Mouse (Mus musculus) liver, embryonic 14.5 days (tissue): Measurements from ENCODE around the gene Intu. TPM values are rescaled to one million over a fixed set of nuclear protein-coding genes. Genes with fewer than 3 reads are reported as not detected.
A peak's percentile ranks its signal among the peaks of the same experiment; 100 is the strongest.

Experiments used
- ATAC-seq: fragments of 200-750 bp; cut with Nextera tagmentation; 2 replicates; pipeline ENCODE4 v1.8.0; 2017; ENCODE audit warnings: moderate number of reproducible peaks, mild to moderate bottlenecking, moderate library complexity; ENCODE audit not compliant: insufficient read depth
- DNase-seq, 3 experiments: peaks; one replicate each; pipeline ENCODE4 v3.0.0-alpha.2; 2012 to 2013; ENCODE audit warnings: low read depth in 3 of 3, low spot score in 3 of 3
- H3K27ac ChIP-seq: fragments of 300-500 bp; sonication (generic); 2 replicates; pipeline ENCODE4 v1.5.1; 2014; ENCODE audit warnings: moderate library complexity, mild to moderate bottlenecking, control low read depth, inconsistent platforms
- H3K27me3 ChIP-seq: fragments of 300-500 bp; sonication (generic); 2 replicates; pipeline ENCODE4 v1.6.1; 2014; ENCODE audit warnings: mild to moderate bottlenecking, low read length, moderate library complexity; ENCODE audit not compliant: control insufficient read depth, insufficient read depth
- H3K36me3 ChIP-seq: fragments of 300-500 bp; sonication (generic); replicated peaks from 2 replicates; pipeline ENCODE4 v1.6.1; 2014; ENCODE audit warnings: low read depth; ENCODE audit not compliant: control insufficient read depth, insufficient read depth
- H3K4me1 ChIP-seq, 2 experiments: fragments of 200-500 bp in 1 of 2; fragments of 300-500 bp in 1 of 2; sonication (generic) in 1 of 2; replicated peaks; 2 replicates each; pipeline ENCODE4 v1.6.1; 2012 to 2014; ENCODE audit warnings: antibody characterized with exemption in 1 of 2, inconsistent platforms in 1 of 2, low read length in 1 of 2; ENCODE audit not compliant: control insufficient read depth in 2 of 2, insufficient read depth in 2 of 2
- H3K4me2 ChIP-seq: fragments of 300-500 bp; sonication (generic); 2 replicates; pipeline ENCODE4 v1.6.1; 2014; ENCODE audit warnings: low read depth, mild to moderate bottlenecking, control low read depth, moderate library complexity
- H3K4me3 ChIP-seq, 2 experiments: fragments of 200-500 bp in 1 of 2; fragments of 300-500 bp in 1 of 2; sonication (generic) in 1 of 2; 2 replicates each; pipeline ENCODE4 v1.5.1; 2012 to 2014; ENCODE audit warnings: low read depth in 2 of 2, low read length in 2 of 2, mild to moderate bottlenecking in 2 of 2, control low read depth in 1 of 2, inconsistent platforms in 1 of 2, moderate library complexity in 1 of 2; ENCODE audit not compliant: insufficient read depth in 1 of 2
- H3K9ac ChIP-seq: fragments of 300-500 bp; sonication (generic); replicated peaks from 2 replicates; pipeline ENCODE4 v1.6.1; 2014; ENCODE audit warnings: mild to moderate bottlenecking, control low read depth, moderate library complexity
- H3K9me3 ChIP-seq: fragments of 300-500 bp; sonication (generic); 2 replicates; pipeline ENCODE4 v1.6.1; 2016; ENCODE audit warnings: low read length, mixed read lengths; ENCODE audit not compliant: control insufficient read depth
- CTCF ChIP-seq: IDR thresholded peaks from 2 replicates; pipeline ENCODE4 v1.5.1; 2016; ENCODE audit warnings: antibody characterized with exemption, low read depth, control low read depth
- EP300 ChIP-seq: IDR thresholded peaks from 2 replicates; pipeline ENCODE4 v1.6.1; 2016; ENCODE audit warnings: antibody characterized with exemption, low read depth
- WGBS: fragments of 180-500 bp; shearing (Covaris S2); extraction: QIAGEN DNeasy Blood & Tissue Kit; methylation state at CpG from one replicate; pipeline ENCODE4 v1.1.7; 2014; ENCODE audit not compliant: insufficient replicate concordance; 5-methylcytosine and 5-hydroxymethylcytosine counted together
- polyA plus RNA-seq, 2 experiments: library from polyadenylated mRNA; depleted of rRNA in 1 of 2; stranded (reverse) in 1 of 2; unstranded in 1 of 2; fragments of >200 nt; fragmentation: Nextera tagmentation in 1 of 2; extraction: Ambion mirVana in 1 of 2; gene quantifications; 2 replicates each; pipeline versions ENCODE4 v1.2.1 to v1.2.3; 2012 to 2014

Gene Intu
- polyA plus RNA-seq, 2 experiments = 0.52 to 0.80 TPM

- DNase-seq (no peak), ATAC-seq (no peak)
- Histone ChIP-seq H3K27me3 (no peaks in the 10 kb centered on the region), H3K4me3 (no peak overlapping the region), H3K36me3 (no peaks in the 10 kb centered on the region), H3K4me2 (peak overlapping the region; percentile 32), H3K9me3 (no peaks in the 10 kb centered on the region), H3K9ac (no peak overlapping the region), H3K27ac (no peak overlapping the region), H3K4me1 (no peaks in the 10 kb centered on the region; a peak in 1 of 4 replicates)
- WGBS = 46% methylated on average over 14 of the region's 14 CpGs
- TF ChIP-seq CTCF (no peak), EP300 (no peak)
These were observed 8.2 kb upstream of the Intu start for GRCm38 (mm10) chr3:40522846-40523245.

GRCm38 (mm10) chr3:40523371-40523783 is 7.7 kb upstream of the Intu start:
- H3K27me3 ChIP-seq = no peaks in the 10 kb centered on the region
- TF ChIP-seq CTCF = peak; percentile 50; the same call in 1 of the 2 replicates
- TF ChIP-seq EP300 = no peak
- H3K4me2 ChIP-seq = peak overlapping the region; percentile 32
- no peak overlapping the region for H3K4me3 ChIP-seq
- ATAC-seq (no peak), DNase-seq (no peak)
- no peaks in the 10 kb centered on the region for H3K9me3 ChIP-seq
- H3K36me3 ChIP-seq = no peaks in the 10 kb centered on the region
- H3K27ac ChIP-seq = no peak overlapping the region
- WGBS = 20% methylated on average over 7 of the region's 7 CpGs
- H3K9ac ChIP-seq = no peak overlapping the region
- peaks cover 0 to 5% of the 10 kb centered on the region in 2 experiments; a peak in 2 of 4 replicates for H3K4me1 ChIP-seq

- DNase-seq (no peak), ATAC-seq (no peak)
- Histone ChIP-seq H3K4me2 (no peak overlapping the region), H3K9me3 (no peaks in the 10 kb centered on the region), H3K4me1 (peaks cover 0 to 10% of the 10 kb centered on the region in 2 experiments; a peak in 2 of 4 replicates), H3K9ac (no peak overlapping the region), H3K27ac (no peak overlapping the region), H3K36me3 (no peaks in the 10 kb centered on the region), H3K27me3 (no peaks in the 10 kb centered on the region), H3K4me3 (no peak overlapping the region)
- no peak for TF ChIP-seq CTCF
- TF ChIP-seq EP300 = no peak
- WGBS = 67% methylated on average over 7 of the region's 7 CpGs
These were observed 6.2 kb upstream of the Intu start for GRCm38 (mm10) chr3:40524841-40525240.

- Histone ChIP-seq H3K36me3 (no peaks in the 10 kb centered on the region), H3K9ac (no peak overlapping the region), H3K4me3 (no peak overlapping the region), H3K4me1 (peaks cover 0 to 10% of the 10 kb centered on the region in 2 experiments; a peak in 2 of 4 replicates), H3K27ac (no peak overlapping the region), H3K4me2 (no peak overlapping the region), H3K27me3 (no peaks in the 10 kb centered on the region), H3K9me3 (no peaks in the 10 kb centered on the region)
- WGBS = 14% methylated on average over 4 of the region's 4 CpGs
- ATAC-seq (no peak), DNase-seq (peak; percentile 26 to 32 (median 31))
- TF ChIP-seq EP300 (no peak), CTCF (peak; percentile 78)
These were observed 5.7 kb upstream of the Intu start for GRCm38 (mm10) chr3:40525341-40525740.

- Histone ChIP-seq H3K27me3 (peaks cover 2% of the 10 kb centered on the region), H3K9me3 (no peaks in the 10 kb centered on the region), H3K4me2 (no peak overlapping the region), H3K4me1 (peaks cover 0 to 12% of the 10 kb centered on the region in 2 experiments; a peak in 2 of 4 replicates), H3K4me3 (no peak overlapping the region), H3K9ac (no peak overlapping the region), H3K27ac (no peak overlapping the region), H3K36me3 (no peaks in the 10 kb centered on the region)
- TF ChIP-seq EP300 (no peak), CTCF (no peak)
- 80% methylated on average over 3 of the region's 3 CpGs for WGBS
- DNase-seq (no peak), ATAC-seq (no peak)
These were observed 5.0 kb upstream of the Intu start for GRCm38 (mm10) chr3:40526095-40526494.

- Histone ChIP-seq H3K27me3 (peaks cover 14% of the 10 kb centered on the region), H3K36me3 (no peaks in the 10 kb centered on the region), H3K27ac (no peak overlapping the region), H3K4me1 (peaks cover 0 to 13% of the 10 kb centered on the region in 2 experiments; a peak in 2 of 4 replicates), H3K9me3 (no peaks in the 10 kb centered on the region), H3K9ac (no peak overlapping the region), H3K4me3 (no peak overlapping the region), H3K4me2 (no peak overlapping the region)
- DNase-seq (no peak), ATAC-seq (no peak)
- WGBS = 60% methylated on average over 10 of the region's 10 CpGs
- TF ChIP-seq EP300 = no peak
- TF ChIP-seq CTCF = no peak
These were observed 3.9 kb upstream of the Intu start for GRCm38 (mm10) chr3:40527218-40527617.
